Mouse (Mus musculus): ENCODE measurements at regions not wholly inside any gene's neighbourhood (a gene's known extent, or its start where the extent isn't known, plus 50 kb on each side); places are given as distances from the start of the nearest gene placed in this dataset.

DNA sequence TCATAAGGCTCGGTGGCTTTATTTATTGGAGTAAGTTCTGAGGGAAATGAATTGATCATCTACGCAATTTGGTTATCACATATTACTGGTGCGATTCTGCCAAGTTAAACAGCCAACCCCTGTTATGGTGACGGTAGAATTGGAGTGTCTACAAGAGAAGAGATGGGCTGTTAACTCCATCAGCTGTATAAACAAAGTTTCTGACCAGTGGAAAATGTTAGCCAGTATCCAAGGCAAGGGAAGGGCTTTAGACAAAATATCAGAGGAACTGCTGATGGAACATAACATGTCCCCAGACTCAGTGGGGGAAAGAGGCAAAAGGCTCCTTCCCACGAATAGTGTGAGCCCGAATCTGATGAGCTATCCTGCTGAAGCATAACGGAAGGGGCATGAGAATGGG is 560.9 kb downstream of the Ebf1 start:
- no peaks in the 10 kb centered on the region for H3K9me3 ChIP-seq (ENCODE audit: low read length)
- no peak overlapping the region for H3K27ac ChIP-seq (ENCODE audit: low read depth, low read length)
- no peaks in the 10 kb centered on the region for H3K27me3 ChIP-seq (ENCODE audit: insufficient read depth, low read length)
- ATAC-seq (ENCODE audit: low FRiP score), result no peak
- 86% methylated on average over 7 of the region's 7 CpGs for WGBS
- H3K4me1 ChIP-seq (ENCODE audit: insufficient read depth, low read length), result no peaks in the 10 kb centered on the region
- no peak for DNase-seq (ENCODE audit: low spot score)
- no peak overlapping the region for H3K4me3 ChIP-seq (ENCODE audit: low read depth, low read length)
- TF ChIP-seq CTCF (IDR thresholded peaks at IDR 0.05), result no peak
- no peak overlapping the region for H3K9ac ChIP-seq (replicated peaks; ENCODE audit: low read length, poor library complexity, severe bottlenecking)
- H3K4me2 ChIP-seq (ENCODE audit: low read depth, low read length, poor library complexity, severe bottlenecking), result no peak overlapping the region
- no peaks in the 10 kb centered on the region for H3K36me3 ChIP-seq (ENCODE audit: insufficient read depth, low read length)

- no peaks in the 10 kb centered on the region for H3K36me3 ChIP-seq (ENCODE audit: insufficient read depth, low read length)
- DNase-seq (ENCODE audit: low spot score) (no peak), ATAC-seq (ENCODE audit: low FRiP score) (no peak)
- H3K4me3 ChIP-seq (ENCODE audit: low read depth, low read length), result no peak overlapping the region
- no peak overlapping the region for H3K4me2 ChIP-seq (ENCODE audit: low read depth, low read length, poor library complexity, severe bottlenecking)
- WGBS, result 83% methylated on average over 1 of the region's 1 CpGs
- no peak overlapping the region for H3K9ac ChIP-seq (replicated peaks; ENCODE audit: low read length, poor library complexity, severe bottlenecking)
- no peaks in the 10 kb centered on the region for H3K4me1 ChIP-seq (ENCODE audit: insufficient read depth, low read length)
- H3K27me3 ChIP-seq (ENCODE audit: insufficient read depth, low read length), result no peaks in the 10 kb centered on the region
- H3K27ac ChIP-seq (ENCODE audit: low read depth, low read length), result no peak overlapping the region
- no peak for TF ChIP-seq CTCF (IDR thresholded peaks at IDR 0.05)
- H3K9me3 ChIP-seq (ENCODE audit: low read length), result no peaks in the 10 kb centered on the region
Measured at GRCm38 (mm10) chr11:45179019-45179418, 561.9 kb downstream of the Ebf1 start.

DNA sequence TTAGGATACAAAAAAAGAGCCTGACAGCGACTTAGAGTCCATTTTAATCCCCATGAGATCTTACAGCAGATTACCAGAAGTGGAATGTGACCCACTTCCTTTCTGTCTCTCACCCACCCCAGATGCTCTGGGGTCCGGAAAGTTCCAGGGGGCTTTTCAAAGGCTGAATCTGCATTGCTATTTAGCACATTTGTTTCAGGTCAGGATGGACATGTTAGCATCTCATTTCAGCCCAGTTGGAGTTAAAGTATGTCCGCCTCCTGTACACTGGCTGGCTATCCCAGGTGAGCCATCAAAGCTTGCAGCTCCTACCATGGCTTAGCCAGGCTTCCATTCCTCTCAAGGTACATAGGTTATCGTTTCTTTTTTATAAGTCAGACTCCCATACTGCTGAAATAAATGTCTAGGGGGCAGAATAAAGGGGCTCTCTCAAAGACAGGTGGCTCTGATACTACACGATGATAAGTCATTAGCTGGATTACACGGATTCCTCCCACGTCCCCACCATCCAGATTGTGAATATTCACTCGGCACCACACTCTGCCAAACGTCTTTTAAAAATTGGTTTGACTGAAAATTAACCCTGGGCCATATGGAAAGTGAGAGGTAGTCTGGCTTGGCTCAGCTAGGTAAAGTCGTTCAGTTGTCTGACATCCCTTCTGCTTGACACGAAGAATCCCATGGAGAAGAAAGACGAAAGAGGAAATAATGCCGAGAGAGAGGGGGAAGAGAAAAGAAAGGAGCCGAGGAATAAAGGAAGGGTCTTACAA is 573.7 kb downstream of the Ebf1 start:
- Histone ChIP-seq H3K27ac (ENCODE audit: low read depth, low read length) (no peak overlapping the region), H3K9ac (replicated peaks; ENCODE audit: low read length, poor library complexity, severe bottlenecking) (no peak overlapping the region), H3K36me3 (ENCODE audit: insufficient read depth, low read length) (no peaks in the 10 kb centered on the region), H3K4me2 (ENCODE audit: low read depth, low read length, poor library complexity, severe bottlenecking) (no peak overlapping the region), H3K4me3 (ENCODE audit: low read depth, low read length) (no peak overlapping the region), H3K4me1 (ENCODE audit: insufficient read depth, low read length) (0 out of 2 replicates have a peak, but pooled peaks cover 3% of the 10 kb centered on the region), H3K27me3 (ENCODE audit: insufficient read depth, low read length) (no peaks in the 10 kb centered on the region), H3K9me3 (ENCODE audit: low read length) (no peaks in the 10 kb centered on the region)
- no peak for ATAC-seq (ENCODE audit: low FRiP score)
- no peak for DNase-seq (ENCODE audit: low spot score)
- WGBS, result 39% methylated on average over 14 of the region's 14 CpGs
- TF ChIP-seq CTCF (IDR thresholded peaks at IDR 0.05), result no peak

DNA sequence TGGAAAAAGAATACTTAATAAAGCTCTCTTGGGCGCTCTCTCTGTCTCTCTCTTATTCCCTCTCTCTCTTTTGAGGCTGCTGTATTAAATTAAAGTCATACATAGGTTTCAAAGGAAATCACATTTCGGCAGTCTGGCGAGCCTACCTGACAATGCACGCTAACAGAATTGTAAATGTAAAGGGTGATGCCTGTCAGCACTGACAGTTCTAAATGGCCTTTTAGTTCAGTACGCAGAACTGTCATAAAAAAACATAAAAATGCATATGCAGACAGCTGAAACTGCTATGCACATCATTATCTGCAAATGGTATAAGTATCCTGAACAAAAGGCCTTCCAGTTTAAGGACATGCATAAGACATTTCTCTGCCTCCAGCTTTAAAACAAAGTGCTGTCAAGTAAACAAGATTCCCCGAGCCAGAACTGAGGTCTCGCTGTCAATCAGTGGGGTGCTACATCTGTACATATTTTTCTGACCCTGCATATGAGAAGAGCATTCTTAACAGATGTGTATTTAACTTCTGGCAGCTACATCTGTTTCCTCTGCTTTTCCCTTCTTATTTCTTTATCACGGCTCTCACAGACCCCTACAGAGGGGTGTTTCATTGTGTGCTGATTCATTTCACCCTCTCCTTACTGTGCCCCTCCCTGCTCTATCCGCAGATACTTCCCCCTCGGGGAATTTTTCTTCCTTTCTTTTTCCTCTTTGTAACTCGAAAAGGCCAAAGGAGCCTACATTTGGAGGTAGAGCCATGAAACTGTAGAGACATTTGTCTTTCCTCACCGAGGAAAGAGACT is 574.5 kb downstream of the Ebf1 start:
- no peaks in the 10 kb centered on the region for H3K27me3 ChIP-seq (ENCODE audit: insufficient read depth, low read length)
- H3K4me2 ChIP-seq (ENCODE audit: low read depth, low read length, poor library complexity, severe bottlenecking), result no peak overlapping the region
- no peak for TF ChIP-seq CTCF (IDR thresholded peaks at IDR 0.05)
- 0 out of 2 replicates have a peak, but pooled peaks cover 3% of the 10 kb centered on the region for H3K4me1 ChIP-seq (ENCODE audit: insufficient read depth, low read length)
- WGBS, result 35% methylated on average over 12 of the region's 12 CpGs
- no peak overlapping the region for H3K4me3 ChIP-seq (ENCODE audit: low read depth, low read length)
- no peak overlapping the region for H3K9ac ChIP-seq (replicated peaks; ENCODE audit: low read length, poor library complexity, severe bottlenecking)
- ATAC-seq (ENCODE audit: low FRiP score) (no peak; the same call in 1 of the 2 replicates), DNase-seq (ENCODE audit: low spot score) (no peak)
- H3K36me3 ChIP-seq (ENCODE audit: insufficient read depth, low read length), result no peaks in the 10 kb centered on the region
- H3K27ac ChIP-seq (ENCODE audit: low read depth, low read length), result no peak overlapping the region
- no peaks in the 10 kb centered on the region for H3K9me3 ChIP-seq (ENCODE audit: low read length)

- H3K4me1 ChIP-seq (ENCODE audit: insufficient read depth, low read length), result 0 out of 2 replicates have a peak, but pooled peaks cover 3% of the 10 kb centered on the region
- H3K4me2 ChIP-seq (ENCODE audit: low read depth, low read length, poor library complexity, severe bottlenecking), result no peak overlapping the region
- H3K9ac ChIP-seq (replicated peaks; ENCODE audit: low read length, poor library complexity, severe bottlenecking), result no peak overlapping the region
- H3K36me3 ChIP-seq (ENCODE audit: insufficient read depth, low read length), result no peaks in the 10 kb centered on the region
- no peaks in the 10 kb centered on the region for H3K9me3 ChIP-seq (ENCODE audit: low read length)
- WGBS, result 89% methylated on average over 5 of the region's 5 CpGs
- DNase-seq (ENCODE audit: low spot score) (no peak), ATAC-seq (ENCODE audit: low FRiP score) (no peak)
- no peaks in the 10 kb centered on the region for H3K27me3 ChIP-seq (ENCODE audit: insufficient read depth, low read length)
- no peak overlapping the region for H3K4me3 ChIP-seq (ENCODE audit: low read depth, low read length)
- TF ChIP-seq CTCF (IDR thresholded peaks at IDR 0.05), result no peak
- no peak overlapping the region for H3K27ac ChIP-seq (ENCODE audit: low read depth, low read length)
Measured at GRCm38 (mm10) chr11:45193319-45193718, 576.2 kb downstream of the Ebf1 start.

DNA sequence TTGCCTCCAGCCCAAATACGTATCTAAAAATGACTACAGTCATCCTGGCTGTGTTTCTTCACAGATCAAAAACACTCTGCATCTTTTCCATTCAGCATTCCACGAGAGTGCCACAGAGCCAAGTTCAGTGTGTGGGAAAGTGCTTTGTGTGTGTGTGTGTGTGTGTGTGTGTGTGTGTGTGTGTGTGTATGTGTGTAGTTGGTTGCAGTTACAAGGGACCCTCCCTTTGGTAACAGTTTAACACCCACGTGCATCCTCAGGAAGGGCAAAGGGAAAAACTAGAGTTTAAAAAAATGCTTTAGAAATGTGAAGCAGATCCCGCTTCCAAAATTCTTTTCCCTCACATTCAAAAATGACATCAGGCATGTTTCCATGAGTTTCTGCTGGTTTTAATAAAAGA is 582.4 kb downstream of the Ebf1 start:
- H3K4me1 ChIP-seq (ENCODE audit: insufficient read depth, low read length), result no peaks in the 10 kb centered on the region
- 70% methylated on average over 4 of the region's 4 CpGs for WGBS
- no peak overlapping the region for H3K27ac ChIP-seq (ENCODE audit: low read depth, low read length)
- no peak for TF ChIP-seq CTCF (IDR thresholded peaks at IDR 0.05)
- H3K27me3 ChIP-seq (ENCODE audit: insufficient read depth, low read length), result no peaks in the 10 kb centered on the region
- no peak overlapping the region for H3K4me2 ChIP-seq (ENCODE audit: low read depth, low read length, poor library complexity, severe bottlenecking)
- no peak overlapping the region for H3K4me3 ChIP-seq (ENCODE audit: low read depth, low read length)
- no peak overlapping the region for H3K9ac ChIP-seq (replicated peaks; ENCODE audit: low read length, poor library complexity, severe bottlenecking)
- H3K9me3 ChIP-seq (ENCODE audit: low read length), result no peaks in the 10 kb centered on the region
- no peaks in the 10 kb centered on the region for H3K36me3 ChIP-seq (ENCODE audit: insufficient read depth, low read length)
- no peak for ATAC-seq (ENCODE audit: low FRiP score)
- DNase-seq (ENCODE audit: low spot score), result no peak

Data from midbrain, postnatal 0 days (tissue).